Mouse (Mus musculus): ENCODE measurements around the gene Gtf2a1l.

The Gtf2a1l gene

GRCm38 (mm10) chr17:88668452-88668851 is at the start of gene Gtf2a1l:
Gene Gtf2a1l (plus strand): TSS chr17:88668660.
- peak; percentile 54 for DNase-seq (ENCODE audit: low read depth, low spot score)

GRCm38 (mm10) chr17:88620935-88621334 is 47.5 kb upstream of the Gtf2a1l start:
- no peak for DNase-seq (ENCODE audit: low read depth, low spot score)

- no peak for DNase-seq (ENCODE audit: low read depth, low spot score)
Measured at GRCm38 (mm10) chr17:88621374-88621773, 47.1 kb upstream of the Gtf2a1l start.

GRCm38 (mm10) chr17:88622711-88623110 is 45.7 kb upstream of the Gtf2a1l start:
- DNase-seq (ENCODE audit: low read depth, low spot score), result no peak

GRCm38 (mm10) chr17:88624386-88624785 is 44.1 kb upstream of the Gtf2a1l start:
- no peak for DNase-seq (ENCODE audit: low read depth, low spot score)

- DNase-seq (ENCODE audit: low read depth, low spot score), result no peak
Measured at GRCm38 (mm10) chr17:88625350-88625749, 43.1 kb upstream of the Gtf2a1l start.

GRCm38 (mm10) chr17:88625931-88626330 is 42.5 kb upstream of the Gtf2a1l start:
- peak; percentile 14 for DNase-seq (ENCODE audit: low read depth, low spot score)

GRCm38 (mm10) chr17:88626347-88626811 is 42.1 kb upstream of the Gtf2a1l start:
- DNase-seq (ENCODE audit: low read depth, low spot score), result peak; percentile 51

- DNase-seq (ENCODE audit: low read depth, low spot score), result no peak
Measured at GRCm38 (mm10) chr17:88627150-88627549, 41.3 kb upstream of the Gtf2a1l start.

- DNase-seq (ENCODE audit: low read depth, low spot score), result no peak
Measured at GRCm38 (mm10) chr17:88628676-88629380, 39.6 kb upstream of the Gtf2a1l start.

GRCm38 (mm10) chr17:88629381-88629759 is 39.1 kb upstream of the Gtf2a1l start:
- DNase-seq (ENCODE audit: low read depth, low spot score), result no peak

GRCm38 (mm10) chr17:88629931-88630553 is 38.4 kb upstream of the Gtf2a1l start:
- DNase-seq (ENCODE audit: low read depth, low spot score), result no peak

- DNase-seq (ENCODE audit: low read depth, low spot score), result no peak
Measured at GRCm38 (mm10) chr17:88630554-88630948, 37.9 kb upstream of the Gtf2a1l start.

GRCm38 (mm10) chr17:88632631-88633030 is 35.8 kb upstream of the Gtf2a1l start:
- DNase-seq (ENCODE audit: low read depth, low spot score), result no peak

GRCm38 (mm10) chr17:88636076-88636475 is 32.4 kb upstream of the Gtf2a1l start:
- no peak for DNase-seq (ENCODE audit: low read depth, low spot score)

- no peak for DNase-seq (ENCODE audit: low read depth, low spot score)
Measured at GRCm38 (mm10) chr17:88636587-88636986, 31.9 kb upstream of the Gtf2a1l start.

- DNase-seq (ENCODE audit: low read depth, low spot score), result peak; percentile 63
Measured at GRCm38 (mm10) chr17:88641012-88641411, 27.4 kb upstream of the Gtf2a1l start.

- DNase-seq (ENCODE audit: low read depth, low spot score), result no peak
Measured at GRCm38 (mm10) chr17:88641836-88642235, 26.6 kb upstream of the Gtf2a1l start.

GRCm38 (mm10) chr17:88644876-88645275 is 23.6 kb upstream of the Gtf2a1l start:
- no peak for DNase-seq (ENCODE audit: low read depth, low spot score)

GRCm38 (mm10) chr17:88645299-88645698 is 23.2 kb upstream of the Gtf2a1l start:
- DNase-seq (ENCODE audit: low read depth, low spot score), result no peak

- no peak for DNase-seq (ENCODE audit: low read depth, low spot score)
Measured at GRCm38 (mm10) chr17:88647149-88647548, 21.3 kb upstream of the Gtf2a1l start.

- peak; percentile 66 for DNase-seq (ENCODE audit: low read depth, low spot score)
Measured at GRCm38 (mm10) chr17:88652010-88652409, 16.4 kb upstream of the Gtf2a1l start.

- peak; percentile 79 for DNase-seq (ENCODE audit: low read depth, low spot score)
Measured at GRCm38 (mm10) chr17:88652702-88653374, 15.6 kb upstream of the Gtf2a1l start.

All from forelimb bud, embryonic 11.5 days (tissue).